Mouse (Mus musculus) G1E (cell line): ENCODE results near the gene Tlr8.

Experiments used
- CTCF ChIP-seq: IDR thresholded peaks from 2 replicates; pipeline ENCODE4 v1.5.1; 2012; ENCODE audit warnings: low read depth, low read length, inconsistent platforms, mixed read lengths
- GATA1 ChIP-seq: IDR thresholded peaks from 2 replicates; pipeline ENCODE4 v1.6.1; 2012; ENCODE audit warnings: borderline replicate concordance, low read length, inconsistent platforms, mixed read lengths
- GATA2 ChIP-seq: IDR thresholded peaks from 2 replicates; pipeline ENCODE4 v1.6.1; 2012; ENCODE audit warnings: low read depth, low read length, inconsistent platforms, borderline replicate concordance
- POLR2AphosphoS5 ChIP-seq: IDR thresholded peaks from 2 replicates; pipeline ENCODE4 v1.6.1; 2012; ENCODE audit warnings: low read depth, low read length, inconsistent platforms; ENCODE audit not compliant: insufficient replicate concordance
- TAL1 ChIP-seq: conservative IDR thresholded peaks from 2 replicates; pipeline ENCODE4 v1.6.1; 2012; ENCODE audit warnings: low read depth, low read length, inconsistent platforms, mixed read lengths

DNA sequence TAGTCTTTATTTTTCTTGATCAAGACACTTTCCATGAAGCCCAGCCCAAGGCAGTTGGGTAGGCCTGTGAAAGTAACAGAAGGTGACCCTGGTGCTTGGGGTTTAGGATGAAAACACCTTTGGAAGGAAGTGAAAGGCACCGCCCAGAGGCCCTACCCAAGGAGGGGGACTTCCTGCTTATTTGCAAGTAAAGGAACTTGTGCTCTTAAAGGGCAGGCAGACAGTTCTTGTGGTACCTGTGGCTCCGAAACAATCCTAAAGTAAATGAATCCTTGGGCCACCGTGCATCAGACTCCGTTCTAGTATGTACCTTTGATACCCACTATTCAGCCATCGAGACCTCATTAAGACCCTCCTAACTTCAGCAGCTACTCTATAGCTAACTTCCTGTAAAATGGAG, 37.6 kb downstream of the Tlr8 start:
- TF ChIP-seq CTCF (no peak), GATA2 (no peak), GATA1 (no peak), TAL1 (no peak), POLR2AphosphoS5 (no peak)
